Mouse (Mus musculus) liver, embryonic 14.5 days (tissue): Measurements from ENCODE around the gene Gm11037.

ENCODE experiments used
- CTCF ChIP-seq: IDR thresholded peaks from 2 replicates; pipeline ENCODE4 v1.5.1; 2016; ENCODE audit warnings: antibody characterized with exemption, low read depth, control low read depth
- EP300 ChIP-seq: IDR thresholded peaks from 2 replicates; pipeline ENCODE4 v1.6.1; 2016; ENCODE audit warnings: antibody characterized with exemption, low read depth

DNA sequence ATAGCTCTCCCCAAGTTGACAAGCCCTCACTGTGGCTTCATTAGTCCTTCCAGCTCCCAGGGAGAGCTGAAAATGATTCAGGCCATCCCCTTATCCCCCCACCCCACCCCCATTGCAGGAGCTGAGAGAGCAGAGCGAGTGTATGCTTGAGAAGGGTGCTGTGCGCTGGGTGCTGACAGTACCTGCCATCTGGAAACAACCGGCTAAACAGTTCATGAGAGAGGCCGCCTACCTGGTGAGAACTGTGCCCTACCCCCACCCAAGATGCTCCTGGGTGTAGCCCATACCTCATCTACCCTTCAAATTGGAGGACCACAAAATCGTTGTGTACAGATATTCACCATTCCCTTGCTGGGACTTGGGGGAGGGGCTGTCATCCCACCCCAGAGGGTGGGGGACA is 6.0 kb downstream of the Gm11037 start:
- TF ChIP-seq CTCF (no peak), EP300 (no peak)
